Mouse (Mus musculus): ENCODE results near the gene Rapgef1. TPM values are rescaled to one million over a fixed set of nuclear protein-coding genes. Genes with fewer than 3 reads are reported as not detected.

Gene Rapgef1
- polyA plus RNA-seq, 1 experiment from 2014 or later: 17.3 TPM

GRCm38 (mm10) chr2:29589266-29589665 is 30.3 kb upstream of the Rapgef1 start:
- H3K9me3 ChIP-seq (replicated peaks; ENCODE audit: control insufficient read depth, low read length): no peaks in the 10 kb centered on the region
- H3K27ac ChIP-seq (ENCODE audit: low read depth, low read length): no peak overlapping the region
- H3K9ac ChIP-seq (ENCODE audit: low read length): no peak overlapping the region
- no peaks in the 10 kb centered on the region for H3K36me3 ChIP-seq (ENCODE audit: control insufficient read depth, insufficient read depth, low read length)
- WGBS: 26% methylated on average over 10 of the region's 10 CpGs
- DNase-seq (ENCODE audit: low spot score): peak; percentile 19
- no peak overlapping the region for H3K4me3 ChIP-seq (ENCODE audit: low read depth, low read length)
- H3K27me3 ChIP-seq (replicated peaks; ENCODE audit: control insufficient read depth, insufficient read depth, low read length): no peaks in the 10 kb centered on the region; the same call in 1 of the 2 replicates
- H3K4me1 ChIP-seq (ENCODE audit: control insufficient read depth, insufficient read depth, low read length): no peaks in the 10 kb centered on the region
- no peak for ATAC-seq
- H3K4me2 ChIP-seq (ENCODE audit: low read length): no peak overlapping the region

- no peak for ATAC-seq
These were observed 27.9 kb upstream of the Rapgef1 start for GRCm38 (mm10) chr2:29591626-29592025.

GRCm38 (mm10) chr2:29592537-29592936 is 27.0 kb upstream of the Rapgef1 start:
- Histone ChIP-seq H3K27me3 (replicated peaks; ENCODE audit: control insufficient read depth, insufficient read depth, low read length) (no peaks in the 10 kb centered on the region), H3K9me3 (replicated peaks; ENCODE audit: control insufficient read depth, low read length) (no peaks in the 10 kb centered on the region), H3K4me1 (ENCODE audit: control insufficient read depth, insufficient read depth, low read length) (no peaks in the 10 kb centered on the region), H3K4me2 (ENCODE audit: low read length) (no peak overlapping the region), H3K9ac (ENCODE audit: low read length) (no peak overlapping the region), H3K36me3 (ENCODE audit: control insufficient read depth, insufficient read depth, low read length) (no peaks in the 10 kb centered on the region), H3K4me3 (ENCODE audit: low read depth, low read length) (no peak overlapping the region), H3K27ac (ENCODE audit: low read depth, low read length) (no peak overlapping the region)
- 67% methylated on average over 8 of the region's 8 CpGs for WGBS
- DNase-seq (ENCODE audit: low spot score) (no peak), ATAC-seq (no peak)

More at GRCm38 (mm10) chr2:29591626-29592025, 27.9 kb upstream of the Rapgef1 start:
- no peak overlapping the region for H3K9ac ChIP-seq (ENCODE audit: low read length)
- no peak overlapping the region for H3K27ac ChIP-seq (ENCODE audit: low read depth, low read length)
- H3K27me3 ChIP-seq (replicated peaks; ENCODE audit: control insufficient read depth, insufficient read depth, low read length): no peaks in the 10 kb centered on the region; the same call in 1 of the 2 replicates
- no peaks in the 10 kb centered on the region for H3K36me3 ChIP-seq (ENCODE audit: control insufficient read depth, insufficient read depth, low read length)
- DNase-seq (ENCODE audit: low spot score): no peak
- H3K9me3 ChIP-seq (replicated peaks; ENCODE audit: control insufficient read depth, low read length): no peaks in the 10 kb centered on the region
- no peak overlapping the region for H3K4me3 ChIP-seq (ENCODE audit: low read depth, low read length)
- H3K4me1 ChIP-seq (ENCODE audit: control insufficient read depth, insufficient read depth, low read length): no peaks in the 10 kb centered on the region
- no peak overlapping the region for H3K4me2 ChIP-seq (ENCODE audit: low read length)
- WGBS: 89% methylated on average over 6 of the region's 6 CpGs

- Histone ChIP-seq H3K4me3 (ENCODE audit: low read depth, low read length) (no peak overlapping the region), H3K27me3 (replicated peaks; ENCODE audit: control insufficient read depth, insufficient read depth, low read length) (0 out of 2 replicates have a peak, but pooled peaks cover 5% of the 10 kb centered on the region), H3K4me1 (ENCODE audit: control insufficient read depth, insufficient read depth, low read length) (no peaks in the 10 kb centered on the region), H3K9me3 (replicated peaks; ENCODE audit: control insufficient read depth, low read length) (no peaks in the 10 kb centered on the region), H3K36me3 (ENCODE audit: control insufficient read depth, insufficient read depth, low read length) (no peaks in the 10 kb centered on the region), H3K27ac (ENCODE audit: low read depth, low read length) (no peak overlapping the region), H3K4me2 (ENCODE audit: low read length) (no peak overlapping the region), H3K9ac (ENCODE audit: low read length) (no peak overlapping the region)
- peak; percentile 81 for DNase-seq (ENCODE audit: low spot score)
- 0 out of 2 replicates have a peak, but pooled peaks have one; percentile 18 for ATAC-seq
- 0% methylated on average over 3 of the region's 3 CpGs for WGBS
These were observed 15.6 kb upstream of the Rapgef1 start for GRCm38 (mm10) chr2:29603930-29604329.

DNA sequence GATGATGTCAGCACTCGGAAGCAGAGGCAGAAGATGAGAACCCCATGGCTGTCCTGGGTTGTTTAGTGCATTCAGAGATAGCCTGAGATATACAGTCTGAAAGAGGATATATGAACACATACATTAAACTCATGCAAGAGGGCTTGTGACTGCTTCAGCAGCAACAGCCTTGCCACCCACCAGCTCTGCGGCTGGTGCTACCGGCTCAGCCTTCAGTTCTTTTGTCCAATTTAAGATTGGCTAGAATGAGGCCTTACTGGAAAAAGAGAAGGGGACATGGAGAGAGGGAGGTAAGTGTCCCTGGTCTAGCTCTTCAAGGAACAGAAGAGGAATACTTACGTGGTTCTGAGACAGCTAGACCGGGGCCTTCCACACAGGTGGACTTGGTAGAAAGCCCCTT is 13.9 kb upstream of the Rapgef1 start:
- Histone ChIP-seq H3K36me3 (ENCODE audit: control insufficient read depth, insufficient read depth, low read length) (no peaks in the 10 kb centered on the region), H3K27ac (ENCODE audit: low read depth, low read length) (no peak overlapping the region), H3K4me3 (ENCODE audit: low read depth, low read length) (no peak overlapping the region), H3K4me1 (ENCODE audit: control insufficient read depth, insufficient read depth, low read length) (no peaks in the 10 kb centered on the region), H3K9me3 (replicated peaks; ENCODE audit: control insufficient read depth, low read length) (no peaks in the 10 kb centered on the region), H3K27me3 (replicated peaks; ENCODE audit: control insufficient read depth, insufficient read depth, low read length) (0 out of 2 replicates have a peak, but pooled peaks cover 5% of the 10 kb centered on the region), H3K4me2 (ENCODE audit: low read length) (no peak overlapping the region), H3K9ac (ENCODE audit: low read length) (no peak overlapping the region)
- 88% methylated on average over 5 of the region's 5 CpGs for WGBS
- DNase-seq (ENCODE audit: low spot score) (no peak), ATAC-seq (no peak)

DNA sequence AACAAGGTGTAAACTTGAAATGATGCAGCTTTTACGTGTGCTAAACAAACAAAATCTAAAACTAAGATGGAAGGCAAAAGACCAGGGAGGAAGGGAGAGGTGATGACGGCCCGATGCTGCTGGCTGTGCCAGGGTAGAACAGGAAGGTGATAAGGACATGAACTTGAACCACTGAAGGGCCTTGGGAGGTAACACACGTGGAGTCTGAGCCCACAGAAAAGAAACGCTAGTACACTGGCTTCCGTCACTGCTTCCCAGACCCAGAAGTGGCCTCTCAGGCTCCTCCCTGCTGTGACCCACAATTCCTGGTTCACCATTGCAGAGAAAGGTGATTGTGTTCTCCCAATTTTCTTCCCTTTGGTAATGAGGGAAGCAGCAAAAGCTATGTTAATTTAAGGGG is 13.1 kb upstream of the Rapgef1 start:
- H3K4me2 ChIP-seq (ENCODE audit: low read length): no peak overlapping the region
- no peaks in the 10 kb centered on the region for H3K4me1 ChIP-seq (ENCODE audit: control insufficient read depth, insufficient read depth, low read length)
- H3K4me3 ChIP-seq (ENCODE audit: low read depth, low read length): no peak overlapping the region
- H3K27ac ChIP-seq (ENCODE audit: low read depth, low read length): no peak overlapping the region
- ATAC-seq (no peak), DNase-seq (ENCODE audit: low spot score) (no peak)
- no peaks in the 10 kb centered on the region for H3K9me3 ChIP-seq (replicated peaks; ENCODE audit: control insufficient read depth, low read length)
- H3K36me3 ChIP-seq (ENCODE audit: control insufficient read depth, insufficient read depth, low read length): no peaks in the 10 kb centered on the region
- WGBS: 41% methylated on average over 6 of the region's 6 CpGs
- H3K27me3 ChIP-seq (replicated peaks; ENCODE audit: control insufficient read depth, insufficient read depth, low read length): 0 out of 2 replicates have a peak, but pooled peaks cover 5% of the 10 kb centered on the region
- H3K9ac ChIP-seq (ENCODE audit: low read length): no peak overlapping the region

- H3K4me2 ChIP-seq (ENCODE audit: low read length): no peak overlapping the region
- H3K9ac ChIP-seq (ENCODE audit: low read length): no peak overlapping the region
- 95% methylated on average over 1 of the region's 1 CpGs for WGBS
- H3K36me3 ChIP-seq (ENCODE audit: control insufficient read depth, insufficient read depth, low read length): no peaks in the 10 kb centered on the region
- H3K27me3 ChIP-seq (replicated peaks; ENCODE audit: control insufficient read depth, insufficient read depth, low read length): no peaks in the 10 kb centered on the region
- no peak for DNase-seq (ENCODE audit: low spot score)
- no peak overlapping the region for H3K27ac ChIP-seq (ENCODE audit: low read depth, low read length)
- ATAC-seq: no peak
- H3K4me3 ChIP-seq (ENCODE audit: low read depth, low read length): no peak overlapping the region
- H3K4me1 ChIP-seq (ENCODE audit: control insufficient read depth, insufficient read depth, low read length): peaks cover 13% of the 10 kb centered on the region
- no peaks in the 10 kb centered on the region for H3K9me3 ChIP-seq (replicated peaks; ENCODE audit: control insufficient read depth, low read length)
These were observed 2.2 kb upstream of the Rapgef1 start for GRCm38 (mm10) chr2:29617341-29617740.

DNA sequence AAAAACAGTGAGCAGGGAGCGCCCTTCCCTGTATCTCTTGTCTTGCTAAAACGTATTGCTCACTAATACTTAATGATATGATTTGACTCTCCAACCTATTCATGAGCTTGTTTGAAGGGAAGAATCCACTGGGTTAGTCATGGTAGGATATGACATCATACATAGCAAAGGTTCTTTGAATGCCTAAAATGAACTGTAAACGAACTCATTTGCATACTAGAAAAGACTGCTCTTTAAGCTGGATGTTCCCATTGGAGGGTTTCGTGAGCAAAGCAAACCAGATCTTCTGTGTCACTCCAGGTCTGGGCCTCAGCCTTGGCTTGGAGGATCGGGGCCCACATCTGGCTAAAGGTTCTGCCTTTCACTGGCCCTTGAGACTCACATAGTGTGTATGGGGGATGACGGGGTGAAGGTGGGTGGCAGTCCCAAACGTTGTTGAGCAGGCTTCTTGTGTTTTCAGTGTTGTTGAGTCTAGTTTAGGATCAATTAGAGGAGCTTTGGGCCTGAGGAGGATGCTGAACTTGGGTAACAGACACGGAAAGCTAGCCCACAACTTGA is 515 bp upstream of the Rapgef1 start:
- no peaks in the 10 kb centered on the region for H3K9me3 ChIP-seq (replicated peaks; ENCODE audit: control insufficient read depth, low read length)
- H3K4me2 ChIP-seq (ENCODE audit: low read length): 0 out of 2 replicates have a peak overlapping the region, but pooled peaks have one; percentile 20
- WGBS: 65% methylated on average over 8 of the region's 8 CpGs
- H3K27me3 ChIP-seq (replicated peaks; ENCODE audit: control insufficient read depth, insufficient read depth, low read length): no peaks in the 10 kb centered on the region
- H3K4me1 ChIP-seq (ENCODE audit: control insufficient read depth, insufficient read depth, low read length): peaks cover 13% of the 10 kb centered on the region
- no peak overlapping the region for H3K9ac ChIP-seq (ENCODE audit: low read length)
- H3K27ac ChIP-seq (ENCODE audit: low read depth, low read length): no peak overlapping the region
- peak; percentile 30 for ATAC-seq
- DNase-seq (ENCODE audit: low spot score): no peak
- H3K4me3 ChIP-seq (ENCODE audit: low read depth, low read length): no peak overlapping the region
- no peaks in the 10 kb centered on the region for H3K36me3 ChIP-seq (ENCODE audit: control insufficient read depth, insufficient read depth, low read length)

DNA sequence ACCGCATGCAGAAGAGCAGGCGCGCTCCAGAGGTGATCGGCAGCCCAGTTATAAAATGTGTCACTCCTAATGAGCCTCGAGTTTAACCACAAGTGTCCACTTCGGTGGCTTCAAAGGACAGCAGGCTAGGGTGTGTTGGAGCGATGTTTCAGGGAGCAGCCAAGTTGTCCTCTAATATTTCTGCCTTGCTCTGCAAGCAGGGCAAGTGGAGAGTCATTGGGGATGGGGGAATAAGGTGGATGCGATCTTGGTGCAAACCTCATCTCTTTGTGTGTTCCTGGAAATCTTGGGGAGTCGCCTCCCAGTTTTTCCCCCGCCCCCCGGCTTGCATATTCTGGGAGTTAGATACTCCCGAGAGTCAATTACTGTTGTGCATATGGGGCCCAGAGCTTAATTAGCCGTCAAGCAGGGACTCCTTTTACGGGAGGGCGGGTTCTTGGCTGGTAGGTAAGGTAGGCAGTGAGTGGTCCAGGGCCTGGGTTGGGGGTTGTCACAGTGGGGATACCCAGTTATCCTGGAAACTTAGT is 844 bp downstream of the Rapgef1 start:
- H3K27me3 ChIP-seq (replicated peaks; ENCODE audit: control insufficient read depth, insufficient read depth, low read length): no peaks in the 10 kb centered on the region
- peaks cover 13% of the 10 kb centered on the region for H3K4me1 ChIP-seq (ENCODE audit: control insufficient read depth, insufficient read depth, low read length)
- WGBS: under 1% methylated on average over 15 of the region's 15 CpGs
- H3K4me2 ChIP-seq (ENCODE audit: low read length): peak overlapping the region; percentile 75
- ATAC-seq (peak; percentile 65), DNase-seq (ENCODE audit: low spot score) (peak; percentile 77)
- H3K9ac ChIP-seq (ENCODE audit: low read length): peak overlapping the region; percentile 91
- H3K9me3 ChIP-seq (replicated peaks; ENCODE audit: control insufficient read depth, low read length): no peaks in the 10 kb centered on the region
- no peaks in the 10 kb centered on the region for H3K36me3 ChIP-seq (ENCODE audit: control insufficient read depth, insufficient read depth, low read length)
- peak overlapping the region; percentile 73 for H3K4me3 ChIP-seq (ENCODE audit: low read depth, low read length)
- peak overlapping the region; percentile 91 for H3K27ac ChIP-seq (ENCODE audit: low read depth, low read length)

Data from forebrain, embryonic 14.5 days (tissue).